Mouse (Mus musculus) spleen, postnatal 4 days (tissue): Measurements from ENCODE around the gene Methig1.
"Not testable (repeated sequence)": the region's sequence is repeated elsewhere in the genome, so short reads cannot be mapped to it uniquely, and the experiment has no call there.

ENCODE experiments used
- DNase-seq, 2 experiments: peaks; one replicate each; pipeline ENCODE4 v3.0.0; 2022; ENCODE audit warnings: low spot score in 2 of 2

Methig1 gene

GRCm38 (mm10) chr15:100395561-100395960, 42.6 kb downstream of the Methig1 start:
- DNase-seq: no peak

- DNase-seq: no peak
Observed at GRCm38 (mm10) chr15:100400592-100401250, 47.8 kb downstream of the Methig1 start.

GRCm38 (mm10) chr15:100401811-100402210, 48.9 kb downstream of the Methig1 start:
- no peak for DNase-seq

DNA sequence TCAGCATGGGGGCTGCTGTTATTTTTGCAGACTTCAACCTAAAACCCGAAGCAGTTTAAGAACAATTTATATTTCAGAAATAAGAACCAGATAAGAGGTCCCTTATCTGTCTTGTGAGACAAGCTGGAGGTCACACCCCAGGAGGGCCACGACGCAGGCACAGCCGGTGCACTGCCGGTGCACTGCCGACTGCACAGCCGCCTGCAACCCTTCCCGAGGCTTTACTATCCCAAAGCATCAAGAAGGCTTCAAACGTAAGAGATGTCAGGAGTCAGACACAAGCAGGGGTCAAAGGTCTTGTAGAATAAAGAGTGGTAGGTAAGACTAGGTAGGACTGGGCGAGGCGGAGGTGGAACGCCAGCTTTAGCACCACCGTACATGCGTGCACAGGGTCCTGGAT, 49.4 kb downstream of the Methig1 start:
- no peak for DNase-seq

- DNase-seq: no peak
Observed at GRCm38 (mm10) chr15:100402798-100403197, 49.8 kb downstream of the Methig1 start.

GRCm38 (mm10) chr15:100403318-100404000, 50.5 kb downstream of the Methig1 start:
- no peak for DNase-seq

- DNase-seq: no peak
Observed at GRCm38 (mm10) chr15:100406088-100406487, 53.1 kb downstream of the Methig1 start.

- DNase-seq: peak; percentile 84 to 85
Observed at GRCm38 (mm10) chr15:100410918-100411672, 58.1 kb downstream of the Methig1 start.

DNA sequence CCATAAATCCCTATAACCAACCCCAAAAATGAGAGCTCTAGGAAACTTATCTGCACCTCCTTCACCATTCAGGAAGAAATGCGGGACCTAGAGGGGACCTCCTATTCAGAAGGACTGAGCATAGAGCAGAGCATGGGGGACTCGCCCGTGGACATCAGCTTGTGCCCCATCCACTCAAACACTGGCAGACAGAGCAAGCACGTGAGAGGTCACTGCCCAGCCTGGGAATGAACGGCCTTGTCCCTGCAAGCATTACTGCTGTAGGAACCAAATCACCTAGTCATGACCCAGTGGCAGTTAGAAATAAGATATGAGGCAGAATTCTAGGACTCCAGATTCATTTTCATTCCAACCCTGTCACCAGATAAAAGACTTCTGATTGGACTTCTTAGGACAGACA, 58.8 kb downstream of the Methig1 start:
- no peak for DNase-seq

- no peak for DNase-seq
Observed at GRCm38 (mm10) chr15:100413306-100413705, 60.4 kb downstream of the Methig1 start.

GRCm38 (mm10) chr15:100414011-100414410, 61.1 kb downstream of the Methig1 start:
- DNase-seq: no peak

DNA sequence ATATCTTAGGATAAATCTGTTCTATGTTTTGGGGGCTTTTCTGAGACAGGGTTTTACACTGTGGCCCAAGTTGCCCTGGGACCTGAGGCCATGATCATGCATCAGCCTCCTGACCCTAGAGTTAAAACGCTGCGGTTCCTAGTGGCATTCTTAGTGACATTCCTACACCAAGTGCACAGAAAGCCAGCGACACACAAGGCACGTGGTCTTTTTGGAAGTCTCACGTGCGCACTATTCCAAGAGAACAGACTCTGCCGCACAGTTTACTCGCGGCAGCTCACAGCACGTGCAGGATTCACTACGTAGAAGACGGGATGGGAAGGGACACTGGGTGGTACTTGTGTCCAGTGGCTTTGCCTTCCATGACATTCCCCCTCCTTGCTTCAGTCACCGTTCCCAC, 62.0 kb downstream of the Methig1 start:
- no peak for DNase-seq

DNA sequence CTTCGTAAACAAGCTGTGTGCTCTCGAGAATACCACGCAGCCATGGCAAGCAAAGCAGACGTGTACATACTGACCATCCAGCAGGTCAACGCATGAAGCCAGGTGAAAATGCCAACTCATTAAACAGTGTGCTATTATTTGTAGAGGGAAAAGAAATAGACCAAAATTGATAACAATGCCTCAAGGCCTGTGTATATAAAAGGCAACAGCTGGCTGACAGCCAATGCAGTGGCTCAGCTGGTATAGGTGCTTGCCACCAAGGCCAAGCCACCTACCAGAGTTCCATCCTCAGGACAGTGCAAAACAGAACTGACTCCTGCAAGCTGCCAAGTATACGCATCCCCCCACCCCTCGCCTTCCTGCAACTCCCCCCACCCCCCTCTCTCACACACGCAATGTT, 62.7 kb downstream of the Methig1 start:
- DNase-seq: no peak

DNA sequence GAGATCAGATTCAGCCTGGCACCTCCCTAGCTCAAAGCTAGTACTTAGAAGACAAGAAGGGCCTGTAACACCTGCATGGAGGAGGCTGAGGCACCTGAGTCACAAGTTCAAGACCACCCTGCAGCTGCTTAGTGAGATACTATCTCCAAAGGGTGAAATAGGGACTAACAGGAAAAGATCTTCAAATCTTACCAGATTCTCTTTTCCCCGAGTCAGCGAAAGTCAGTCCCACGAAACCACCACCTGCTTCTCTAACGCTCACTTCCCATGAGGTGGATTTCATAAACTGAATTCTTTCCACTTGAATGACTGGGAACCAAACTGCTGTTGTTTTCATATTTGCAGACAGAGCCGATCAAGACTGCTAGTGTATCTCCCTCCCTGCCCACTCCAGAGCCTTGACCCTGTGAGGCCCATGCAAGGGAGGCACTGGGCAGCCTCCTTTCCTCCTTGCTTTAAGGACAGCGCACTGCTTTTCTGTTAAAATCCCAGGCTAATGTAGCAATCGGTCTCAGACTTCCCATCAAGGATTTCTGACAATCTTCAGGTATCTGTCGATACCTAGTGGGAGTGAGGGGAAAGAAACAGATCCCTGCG, 65.0 kb downstream of the Methig1 start:
- DNase-seq: no peak

GRCm38 (mm10) chr15:100419311-100419710, 66.4 kb downstream of the Methig1 start:
- DNase-seq: peak in 1 of 2 experiments; percentile 67

GRCm38 (mm10) chr15:100419901-100420745, 67.2 kb downstream of the Methig1 start:
- DNase-seq: peak in 1 of 2 experiments; percentile 46

- DNase-seq: no peak
Observed at GRCm38 (mm10) chr15:100421059-100421757, 68.3 kb downstream of the Methig1 start.

GRCm38 (mm10) chr15:100421758-100422197, 68.8 kb downstream of the Methig1 start, which contains the start of gene Gm5475:
Gm5475 (plus strand) TSS chr15:100422147.
- DNase-seq: not testable (repeated sequence)

DNA sequence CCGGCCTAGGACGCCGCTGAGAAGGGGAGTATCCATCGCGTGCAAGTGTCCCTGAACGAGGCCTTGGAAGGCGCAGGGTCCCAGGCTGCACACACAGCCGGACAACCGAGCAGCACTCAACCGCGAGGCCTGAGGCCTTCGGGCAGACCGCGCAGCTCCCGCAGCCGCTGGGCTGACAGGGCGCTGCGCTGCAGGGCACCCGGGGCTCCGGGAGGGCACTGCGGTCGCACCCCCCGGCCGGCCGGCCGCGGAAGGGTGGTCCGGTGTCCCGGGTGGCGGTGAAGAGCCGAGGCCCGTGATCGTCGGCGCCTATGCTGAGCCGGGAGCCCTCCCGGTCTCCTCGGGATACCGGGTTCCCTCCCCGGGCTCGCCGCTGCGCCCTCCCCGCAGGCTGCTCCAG, 69.5 kb downstream of the Methig1 start:
- DNase-seq: peak in 1 of 2 experiments; percentile 44
